Mouse (Mus musculus): ENCODE results near the gene Gprin1.

Gprin1 gene

DNA sequence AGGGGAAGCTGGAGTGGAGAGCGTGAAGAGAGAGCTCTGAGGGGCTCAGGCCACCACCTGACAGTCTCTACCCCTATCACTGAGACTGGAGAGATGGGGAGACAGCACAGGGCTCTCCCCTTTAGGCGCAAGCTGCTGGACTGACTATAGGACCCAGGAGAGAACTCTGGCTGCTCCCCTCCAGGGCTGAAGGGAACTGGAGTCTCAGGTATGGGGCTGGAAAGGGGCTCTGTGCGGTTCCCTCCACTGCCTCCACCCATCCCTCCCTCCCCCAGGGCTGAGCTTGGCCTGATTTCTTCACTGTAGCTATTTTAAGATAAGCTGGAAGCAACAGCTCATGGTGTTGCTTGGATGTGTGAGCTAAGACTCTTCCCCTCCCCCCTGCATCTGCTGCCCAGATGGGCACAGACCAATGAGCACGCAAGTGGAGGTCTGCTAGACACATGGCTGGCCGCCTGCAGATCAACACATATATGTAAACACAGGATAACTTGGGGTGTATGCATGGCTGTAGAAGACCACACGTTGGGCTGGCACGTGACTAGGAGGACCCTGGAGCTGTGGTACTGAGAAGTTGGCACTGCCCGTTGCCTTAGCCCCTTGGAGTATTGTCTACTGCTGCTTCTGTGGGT lies 10.6 kb upstream of the Gprin1 start:
- in situ Hi-C loops (cut with MboI, MseI), result no loop called here

- in situ Hi-C loops (cut with MboI, MseI), result no loop called here
Measured at GRCm38 (mm10) chr13:54759496-54759895, 9.8 kb upstream of the Gprin1 start.

DNA sequence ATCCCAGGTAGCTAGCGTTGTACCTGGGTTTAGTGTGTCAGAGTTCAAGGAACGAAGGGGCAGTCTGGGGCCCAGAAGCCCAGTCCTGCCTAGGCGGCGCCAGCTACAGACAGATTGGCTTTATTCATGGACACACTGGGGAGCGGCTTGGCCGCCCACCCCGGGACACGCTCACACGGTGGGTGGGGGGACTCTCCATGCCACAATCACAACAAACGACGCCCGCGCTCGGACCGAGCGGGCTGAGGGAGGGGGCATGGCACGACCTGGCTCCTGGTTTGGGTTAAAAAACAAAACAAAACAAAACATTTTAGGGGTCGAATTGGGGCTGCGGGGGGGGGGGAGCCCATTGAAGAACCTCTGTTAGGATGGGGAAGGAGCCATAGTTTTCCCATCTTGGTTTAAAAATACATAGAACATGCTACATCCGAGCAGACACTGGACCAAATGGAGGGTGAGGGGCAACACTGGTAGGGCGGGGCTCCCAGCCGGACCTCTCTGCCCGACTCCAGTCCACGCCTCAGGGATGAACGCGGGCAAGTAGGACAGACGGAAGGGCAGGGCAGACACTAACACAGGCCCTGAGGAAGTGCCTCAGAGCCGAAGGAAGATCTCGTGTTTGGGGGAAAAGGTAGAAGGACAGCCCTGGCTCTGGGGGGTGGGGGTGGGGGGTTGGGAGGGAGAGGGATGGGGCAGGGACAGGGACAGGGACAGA lies 9.2 kb upstream of the Gprin1 start:
- in situ Hi-C loops (cut with MboI, MseI), result no loop called here

DNA sequence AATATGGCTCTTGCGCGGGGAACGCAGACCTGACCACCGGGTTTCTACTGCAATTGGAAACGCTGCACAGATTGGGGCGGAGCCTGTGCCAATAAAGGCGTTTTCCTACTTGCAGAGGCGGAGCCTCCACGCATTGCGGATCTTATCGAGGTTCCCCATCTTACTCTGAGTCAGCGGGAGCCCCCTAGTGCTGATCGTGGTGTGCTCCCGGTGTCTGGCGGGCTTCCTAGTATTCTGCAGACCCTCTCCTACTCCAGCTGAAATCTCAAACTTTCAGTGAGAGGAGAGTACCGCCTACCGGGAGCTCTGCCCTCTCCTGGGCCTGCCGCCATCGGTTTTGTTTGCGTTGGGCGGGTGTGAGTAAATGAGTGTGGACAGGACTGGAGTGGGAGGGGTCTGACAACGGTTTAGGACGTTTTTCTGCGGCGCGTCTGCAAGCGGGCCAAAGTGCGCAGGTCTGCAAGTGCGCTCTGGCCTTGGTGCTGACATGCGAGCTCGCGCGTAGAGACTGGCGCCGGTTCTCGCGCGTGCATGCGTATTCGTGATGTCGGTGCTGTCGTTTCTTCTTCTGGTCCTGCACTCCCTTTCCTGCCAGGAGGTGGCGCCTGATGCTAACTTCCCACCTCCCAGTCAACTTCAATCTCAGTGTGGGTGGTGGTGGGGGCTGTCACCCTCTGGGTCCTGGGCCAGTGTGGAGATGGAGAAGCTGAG lies 8.5 kb upstream of the Gprin1 start:
- in situ Hi-C loops (cut with MboI, MseI), result no loop called here

- in situ Hi-C loops (cut with MboI, MseI), result no loop called here
Measured at GRCm38 (mm10) chr13:54757093-54757830, 7.6 kb upstream of the Gprin1 start.

- in situ Hi-C loops (cut with MboI, MseI), result no loop called here
Measured at GRCm38 (mm10) chr13:54756156-54756712, 6.6 kb upstream of the Gprin1 start.

- in situ Hi-C loops (cut with MboI, MseI), result no loop called here
Measured at GRCm38 (mm10) chr13:54755201-54755830, 5.6 kb upstream of the Gprin1 start.

DNA sequence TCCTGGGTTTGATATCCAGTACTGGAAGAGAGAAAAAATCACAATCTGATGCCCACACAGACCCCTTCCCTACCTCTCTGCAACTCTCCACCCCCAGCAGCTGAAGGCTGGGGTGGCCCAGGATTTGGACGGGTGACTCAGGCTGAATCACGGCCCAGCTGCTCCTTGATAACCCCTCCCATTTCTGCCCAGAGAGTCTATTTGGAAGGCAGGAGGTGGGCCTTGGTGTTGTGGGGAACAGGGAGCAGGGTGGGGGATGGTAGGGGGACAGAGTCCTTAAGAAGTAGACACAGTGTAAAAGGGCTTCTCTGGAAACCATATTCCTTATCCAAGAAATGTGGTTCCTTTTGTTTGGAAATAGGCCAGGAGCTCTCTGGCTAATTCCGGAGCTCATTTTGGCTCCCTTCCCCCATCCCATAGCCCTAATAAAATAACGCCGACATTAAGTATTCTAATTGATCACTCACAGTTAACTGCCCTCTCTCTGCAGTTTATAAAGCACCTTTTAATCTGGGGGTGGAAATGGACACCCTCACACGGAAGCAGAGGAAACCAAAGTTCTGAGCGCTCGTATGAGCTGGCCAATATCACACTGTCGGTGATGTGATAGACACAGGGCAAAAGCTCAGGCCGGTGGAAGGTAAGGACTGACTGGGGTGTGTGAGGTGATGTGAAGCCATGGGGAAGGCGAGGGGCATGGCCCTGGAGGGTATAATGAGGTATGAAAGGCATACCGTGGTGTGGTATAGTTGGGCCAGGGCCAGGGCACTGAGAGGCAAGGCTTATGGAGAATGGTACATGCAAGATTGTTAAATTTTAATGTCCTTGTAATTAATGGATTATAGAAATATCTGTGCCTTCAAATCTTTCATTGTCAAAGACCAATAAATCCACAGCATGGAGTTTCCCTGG lies 4.8 kb upstream of the Gprin1 start:
- in situ Hi-C loops (cut with MboI, MseI), result no loop called here

DNA sequence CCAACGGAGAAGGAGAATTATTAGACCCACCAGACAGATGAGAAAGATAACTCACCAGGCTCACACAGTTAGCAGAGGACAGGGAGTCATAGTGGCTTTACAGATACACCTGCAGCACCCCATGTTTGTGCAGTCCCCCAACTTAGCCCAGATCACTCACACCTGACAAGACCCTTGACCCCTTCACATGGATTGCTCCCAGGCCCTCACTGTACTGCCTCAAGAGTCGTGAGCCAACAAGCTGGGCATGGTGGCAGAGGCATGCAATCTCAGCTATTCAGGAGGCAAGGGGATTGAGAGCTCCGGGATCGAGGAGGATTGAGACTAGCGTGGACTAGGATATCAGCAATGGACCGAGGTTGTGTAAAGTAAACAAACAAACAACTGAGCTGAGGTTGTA lies 4.1 kb upstream of the Gprin1 start:
- in situ Hi-C loops (cut with MboI, MseI), result no loop called here

DNA sequence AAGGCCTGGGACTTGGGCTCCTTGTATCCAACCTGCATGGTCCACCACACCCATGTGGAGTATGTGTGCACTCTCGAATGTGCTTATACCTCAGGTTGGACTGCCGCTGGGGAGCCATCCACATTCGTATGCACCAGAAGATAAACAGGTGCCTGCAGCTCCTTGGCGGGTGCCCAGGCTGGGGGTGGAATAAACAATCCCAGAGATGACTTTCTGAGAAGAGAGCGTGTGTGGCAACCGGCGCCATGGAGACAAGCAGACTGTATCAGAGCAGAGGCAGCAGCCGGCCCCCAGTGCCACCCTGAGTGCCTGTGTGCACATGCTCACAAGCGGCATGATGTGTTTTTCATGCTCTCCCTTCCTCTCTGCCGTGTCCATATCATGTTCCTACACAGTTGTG lies 3.0 kb upstream of the Gprin1 start:
- in situ Hi-C loops (cut with MboI, MseI), result no loop called here

DNA sequence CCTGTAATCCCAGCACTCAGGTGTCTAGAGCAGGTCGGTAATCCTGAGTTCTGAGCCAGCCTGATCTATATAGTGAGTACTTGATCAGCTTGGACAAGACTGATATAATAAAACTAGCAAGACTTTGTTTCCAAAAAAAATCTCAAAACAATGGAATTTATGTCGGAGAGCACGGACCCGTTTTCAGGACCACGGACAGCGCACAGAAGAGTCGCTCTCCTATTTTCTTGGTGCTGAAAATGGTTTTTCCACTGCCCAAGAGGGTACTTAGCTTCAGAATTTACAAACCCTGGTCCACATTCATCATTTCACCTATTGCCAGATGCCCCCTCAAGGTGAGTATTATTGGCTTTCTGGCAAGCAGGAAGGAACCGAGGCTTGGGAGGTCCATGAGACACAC lies 1.0 kb upstream of the Gprin1 start:
- in situ Hi-C loops (cut with MboI, MseI), result no loop called here

- in situ Hi-C loops (cut with MboI, MseI), result no loop called here
Measured at GRCm38 (mm10) chr13:54749061-54749863, 412 bp downstream of the Gprin1 start.

GRCm38 (mm10) chr13:54748721-54749060 lies 983 bp downstream of the Gprin1 start:
- in situ Hi-C loops (cut with MboI, MseI), result no loop called here

GRCm38 (mm10) chr13:54748190-54748589 lies 1.5 kb downstream of the Gprin1 start:
- in situ Hi-C loops (cut with MboI, MseI), result no loop called here

- in situ Hi-C loops (cut with MboI, MseI), result no loop called here
Measured at GRCm38 (mm10) chr13:54746896-54747295, 2.8 kb downstream of the Gprin1 start.

DNA sequence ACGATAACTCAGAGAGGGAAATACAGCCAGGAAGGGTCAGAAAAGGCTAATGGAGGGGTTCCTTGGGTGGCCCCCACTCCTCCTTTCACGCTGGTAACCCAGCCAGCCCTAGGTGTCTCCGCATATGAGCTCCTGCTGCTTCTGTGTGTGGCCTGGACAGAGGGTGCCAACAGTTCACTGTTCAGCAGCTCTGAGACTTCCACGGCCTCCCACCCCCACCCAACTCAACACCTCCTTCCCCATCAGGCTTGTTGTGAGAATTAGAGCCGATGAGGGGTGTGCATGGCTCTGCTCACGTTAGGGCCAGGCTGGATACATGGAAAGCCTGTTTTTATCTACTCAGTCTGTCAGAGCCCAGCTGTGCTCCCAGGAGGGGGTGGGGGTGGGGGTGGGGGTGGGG lies 3.6 kb downstream of the Gprin1 start:
- in situ Hi-C loops (cut with MboI, MseI), result no loop called here

DNA sequence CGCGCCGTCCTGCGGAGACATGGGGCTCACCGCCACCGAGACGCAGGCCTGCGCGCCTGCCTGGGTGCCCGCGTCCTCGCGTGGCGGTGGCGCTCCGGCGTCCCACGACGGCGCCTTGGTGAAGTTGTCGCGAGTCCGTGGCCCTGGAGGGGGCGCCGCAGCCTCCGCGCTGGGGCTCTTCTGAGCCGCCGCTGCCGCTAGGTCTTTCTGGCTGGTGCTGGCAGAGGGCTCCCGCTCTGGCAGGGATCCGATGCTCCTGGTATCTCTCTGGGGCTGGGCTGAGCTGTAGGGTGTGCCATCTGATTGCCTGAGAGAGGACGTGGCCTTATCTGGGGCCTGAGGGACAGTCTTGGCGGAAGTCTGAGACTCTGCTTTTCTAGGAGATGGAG lies 11.5 kb downstream of the Gprin1 start:
- in situ Hi-C loops (cut with MboI, MseI), result no loop called here

DNA sequence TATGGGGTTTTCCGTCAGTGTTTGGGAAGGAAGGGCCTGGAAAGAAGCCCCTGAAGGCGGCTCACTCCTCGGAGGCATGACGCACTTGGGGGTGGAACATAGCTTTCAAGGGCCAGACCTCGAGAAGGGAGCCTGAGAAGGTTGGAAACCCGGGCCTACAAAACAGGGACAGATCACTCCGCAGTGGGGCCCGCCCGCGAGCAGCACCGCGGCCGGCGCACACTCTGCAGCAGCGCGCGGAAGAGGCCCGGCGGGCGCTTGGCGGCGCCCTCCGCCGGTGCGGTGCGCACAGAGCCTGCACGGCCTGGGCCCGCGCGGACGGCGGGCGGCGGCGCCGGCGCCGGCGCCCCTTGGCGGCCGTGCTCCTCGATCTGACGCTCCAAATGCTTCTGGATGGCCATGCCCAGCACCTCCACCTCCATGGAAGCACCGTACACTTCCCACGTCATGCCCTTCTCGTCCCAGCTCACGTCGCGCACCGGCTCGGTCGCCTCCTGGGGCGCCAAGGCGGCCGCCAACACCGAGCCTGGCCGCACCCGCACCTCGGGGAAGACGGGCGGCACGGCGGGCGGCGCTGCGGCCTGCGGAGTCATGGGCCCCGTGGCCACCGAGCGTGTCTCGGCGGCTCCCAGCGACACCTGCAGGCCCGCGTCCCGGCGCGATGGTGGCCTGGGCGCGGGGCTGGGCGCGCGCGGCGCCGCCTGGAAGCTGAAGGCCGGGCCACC lies 12.0 kb downstream of the Gprin1 start:
- in situ Hi-C loops (cut with MboI, MseI), result no loop called here

DNA sequence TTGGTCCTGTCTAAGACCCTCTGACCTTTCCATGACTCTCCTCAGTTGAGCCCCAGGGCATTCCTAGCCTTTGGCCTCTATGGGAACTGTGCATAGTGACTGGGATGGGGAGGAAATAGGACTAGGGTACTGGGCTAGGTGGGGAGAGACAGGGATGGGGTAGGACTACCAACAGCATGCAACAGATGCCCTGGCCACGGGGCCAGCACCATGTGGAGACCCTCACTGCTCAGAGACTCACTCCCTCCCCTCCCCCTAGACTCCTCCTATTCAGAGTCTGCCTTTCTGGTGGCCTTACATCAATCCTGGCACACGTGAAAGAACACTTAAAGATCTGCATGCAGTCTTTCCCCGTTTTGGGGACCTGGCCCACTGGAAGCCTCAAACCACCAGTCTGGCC lies 12.7 kb downstream of the Gprin1 start:
- in situ Hi-C loops (cut with MboI, MseI), result no loop called here
